Mouse (Mus musculus) activated CD4-positive, CD25-positive, alpha-beta regulatory T cell, adult 4 months (primary cell): ENCODE measurements around the gene Slc23a2. TPM values are rescaled to one million over a fixed set of nuclear protein-coding genes. Genes with fewer than 3 reads are reported as not detected.

ENCODE experiments used
- ATAC-seq: one replicate; pipeline ENCODE4 v1.8.0; 2017
- polyA plus RNA-seq, 2 experiments: library from polyadenylated mRNA; unstranded; fragments of 100-300 nt; shearing (Covaris generic); gene quantifications; one replicate each; pipeline ENCODE4 v1.2.1; 2017

Slc23a2 gene
- polyA plus RNA-seq, 2 experiments from 2014 or later: 9.8 to 11.1 TPM

- ATAC-seq: no peak
Observed at GRCm38 (mm10) chr2:132044320-132045274, 100.3 kb downstream of the Slc23a2 start.

DNA sequence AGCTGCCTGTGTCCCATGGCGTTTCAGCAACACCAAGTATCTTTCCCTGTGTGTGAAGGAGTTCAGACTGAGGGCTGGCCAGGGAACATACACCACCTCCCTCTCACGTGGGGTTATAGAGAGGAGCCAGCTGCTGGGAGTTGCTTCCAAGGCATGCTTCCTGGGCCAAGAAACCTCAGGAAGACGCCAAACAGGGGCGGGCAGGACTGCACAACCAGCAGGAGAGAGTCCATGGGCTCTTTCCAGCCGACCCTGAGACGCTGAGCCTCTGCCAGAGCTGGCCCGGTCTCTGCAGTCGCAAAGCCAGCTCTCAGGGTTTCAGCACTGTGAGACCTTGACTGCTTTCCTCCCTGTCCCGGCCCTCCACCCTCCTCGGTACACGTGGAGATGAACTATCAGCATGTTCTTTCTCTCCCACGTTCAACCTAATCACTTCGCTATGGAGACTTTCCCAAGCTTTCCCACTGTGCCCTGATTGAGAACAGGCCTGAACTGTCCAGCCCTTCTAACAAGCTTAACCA is 101.7 kb downstream of the Slc23a2 start:
- ATAC-seq: no peak

GRCm38 (mm10) chr2:132039894-132040293 is 105.0 kb downstream of the Slc23a2 start:
- ATAC-seq: peak; percentile 62

DNA sequence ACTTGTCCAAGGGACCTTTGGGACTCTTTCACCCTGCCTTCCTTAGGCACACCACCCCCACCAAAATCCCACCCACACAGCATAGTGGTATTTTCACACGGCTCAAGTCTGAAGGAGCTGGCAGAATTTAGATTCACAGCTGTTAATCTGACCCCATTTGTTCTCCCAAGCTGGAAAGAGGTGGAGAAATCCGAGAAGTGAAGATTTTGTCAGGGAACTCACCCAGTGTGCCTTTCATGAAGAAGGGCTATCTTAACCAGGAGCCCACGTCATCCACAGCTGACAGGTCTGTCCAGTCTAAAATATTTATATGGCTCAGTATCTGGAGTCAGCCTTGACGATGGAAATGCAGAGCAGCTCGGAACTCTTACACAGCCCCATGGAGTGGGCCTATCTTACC is 108.6 kb downstream of the Slc23a2 start:
- no peak for ATAC-seq

DNA sequence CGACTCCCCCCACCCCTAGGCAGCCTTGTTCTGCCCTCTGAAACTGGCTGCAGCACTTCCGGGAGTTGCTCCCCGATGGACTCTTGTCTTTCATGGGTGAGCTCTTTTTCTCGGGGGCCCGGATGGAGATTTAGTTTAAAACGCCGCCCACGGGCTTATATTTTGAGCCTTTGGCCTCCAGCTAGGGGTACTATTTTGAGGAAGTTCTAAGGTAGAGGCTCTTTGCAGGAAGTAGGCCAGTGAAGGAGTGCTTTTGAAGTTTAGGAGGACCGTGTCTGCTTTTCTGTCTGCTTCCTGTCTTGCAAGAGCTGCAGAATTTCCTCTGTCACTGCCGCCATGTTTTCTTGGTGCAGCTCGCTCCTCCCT is 109.5 kb downstream of the Slc23a2 start:
- peak; percentile 85 for ATAC-seq

DNA sequence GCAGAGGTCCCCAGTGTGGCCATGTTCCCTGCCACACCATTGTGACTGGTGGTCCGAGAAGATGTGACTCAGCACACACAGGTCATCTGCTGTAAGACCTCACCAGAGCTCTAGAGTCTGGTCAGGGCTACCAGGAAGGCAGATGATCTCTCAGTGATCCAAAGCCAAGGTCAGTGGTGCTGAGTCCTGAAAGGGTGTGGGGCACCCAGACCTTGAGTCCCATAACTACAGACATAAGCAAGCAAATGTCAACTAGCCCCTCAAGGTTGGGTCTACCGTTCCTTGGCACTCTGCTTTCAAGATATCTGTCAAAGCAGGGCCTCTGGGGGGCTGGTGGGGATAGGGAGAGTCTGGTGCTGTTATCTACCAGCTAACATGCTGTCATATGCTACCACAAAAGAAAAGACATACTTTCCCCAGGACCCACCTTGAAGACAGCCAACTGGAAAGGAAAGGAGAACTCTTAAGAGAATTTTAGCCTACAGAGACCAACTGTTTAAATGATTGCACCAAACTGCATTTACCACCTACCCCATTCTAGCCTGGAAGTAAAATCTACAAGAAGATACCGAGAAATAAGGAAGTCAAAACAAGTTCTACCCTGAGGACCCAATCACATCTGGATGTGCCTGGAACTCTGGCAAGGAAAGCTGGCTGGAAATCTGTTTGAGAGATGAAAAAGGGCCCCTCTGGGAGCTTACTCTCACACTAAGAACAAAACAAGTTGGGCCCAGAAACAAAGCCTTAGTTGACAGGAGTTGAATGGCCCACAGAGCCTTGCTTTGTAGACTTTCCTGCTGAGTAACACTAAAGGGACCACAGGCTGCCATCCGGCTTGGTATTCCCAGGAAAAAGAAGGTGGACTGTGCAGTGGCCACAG is 110.1 kb downstream of the Slc23a2 start:
- no peak for ATAC-seq

- ATAC-seq: no peak
Observed at GRCm38 (mm10) chr2:132031364-132032095, 113.4 kb downstream of the Slc23a2 start.

DNA sequence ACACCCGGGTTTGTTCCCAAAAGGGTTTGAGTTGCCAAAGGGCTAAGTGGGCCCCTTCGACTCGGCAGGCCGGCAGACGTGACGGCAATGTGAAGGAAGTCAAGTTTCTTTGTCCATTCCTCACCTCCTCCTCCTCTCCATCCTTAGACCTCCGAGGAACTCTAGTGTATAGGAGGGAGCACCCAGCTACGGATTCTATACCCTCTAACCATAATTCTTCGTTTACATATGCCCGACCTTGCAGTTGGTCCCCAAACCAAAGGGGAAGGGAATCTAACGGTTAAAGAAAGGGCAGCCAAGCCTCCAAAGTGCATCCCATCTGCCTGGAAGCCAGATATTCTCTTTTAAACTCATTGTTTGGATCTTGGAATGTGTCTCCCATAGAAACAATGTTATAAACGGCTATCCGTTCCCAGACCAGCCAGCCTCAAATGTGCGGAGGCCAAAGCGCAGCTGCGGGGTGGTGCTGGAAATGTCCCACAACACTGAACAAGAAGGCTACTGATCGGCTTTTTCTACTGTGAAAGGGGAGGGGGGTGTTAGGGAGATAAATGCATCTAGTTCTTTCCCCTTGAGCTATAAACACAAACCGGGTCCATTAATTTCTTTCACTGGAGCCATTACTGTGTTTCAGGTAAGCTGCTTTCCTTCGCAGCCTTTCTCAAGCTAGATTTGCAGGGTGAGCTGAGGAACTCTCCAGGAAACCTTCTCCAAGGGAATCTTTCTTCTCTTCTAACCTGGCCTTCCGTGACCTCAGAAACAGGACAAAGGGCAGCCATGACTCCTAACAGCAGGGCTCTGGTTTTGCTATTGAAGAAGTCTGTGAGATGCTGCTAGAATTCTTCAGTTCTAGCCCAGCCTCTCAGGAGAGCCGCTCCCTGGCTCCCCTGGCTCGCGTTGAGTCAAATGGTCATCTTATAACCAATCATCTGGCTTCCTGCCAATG is 114.2 kb downstream of the Slc23a2 start:
- ATAC-seq: no peak

GRCm38 (mm10) chr2:132029646-132030417 is 115.1 kb downstream of the Slc23a2 start, which contains the start of gene Rassf2:
Gene Rassf2 (minus strand): TSS chr2:132030258.
- ATAC-seq: peak; percentile 74

DNA sequence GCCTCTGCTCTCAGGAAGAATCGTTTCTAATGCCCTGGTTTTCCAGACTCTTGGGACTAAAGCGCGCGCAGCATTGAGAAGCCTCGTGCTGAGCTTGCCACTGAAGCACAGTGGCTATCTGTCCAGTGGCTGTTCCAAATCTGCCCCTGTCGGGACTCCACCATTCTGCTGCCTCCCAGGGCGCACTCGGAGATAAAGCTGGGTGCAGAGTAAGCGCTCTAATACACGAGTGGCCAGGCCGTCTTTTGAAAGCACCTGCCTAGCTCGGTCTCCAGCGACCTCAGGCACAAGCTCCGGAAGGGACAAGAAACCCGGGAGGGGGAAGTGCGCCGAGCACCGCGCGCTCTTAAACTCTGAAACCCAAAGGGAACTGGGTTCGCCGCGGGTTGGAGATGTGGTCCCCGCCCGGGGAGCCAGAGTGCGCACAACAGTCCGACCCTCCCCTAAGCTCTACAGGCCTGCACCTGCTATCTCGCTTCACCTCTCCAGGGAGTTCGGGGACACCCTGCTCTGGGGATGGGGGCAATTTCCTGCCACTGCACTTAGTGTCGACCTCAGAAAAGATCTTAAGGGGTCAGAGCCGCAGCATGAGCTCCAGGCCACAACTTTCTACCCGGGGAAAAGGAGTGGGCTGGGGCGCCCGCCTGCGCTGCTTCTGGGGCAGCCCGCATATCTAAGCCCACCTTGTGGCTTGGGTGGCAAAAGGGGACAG is 115.9 kb downstream of the Slc23a2 start:
- ATAC-seq: peak; percentile 41

- no peak for ATAC-seq
Observed at GRCm38 (mm10) chr2:132028107-132028506, 116.8 kb downstream of the Slc23a2 start.

GRCm38 (mm10) chr2:132027366-132027765 is 117.5 kb downstream of the Slc23a2 start:
- no peak for ATAC-seq

- ATAC-seq: no peak
Observed at GRCm38 (mm10) chr2:132024028-132024427, 120.9 kb downstream of the Slc23a2 start.

DNA sequence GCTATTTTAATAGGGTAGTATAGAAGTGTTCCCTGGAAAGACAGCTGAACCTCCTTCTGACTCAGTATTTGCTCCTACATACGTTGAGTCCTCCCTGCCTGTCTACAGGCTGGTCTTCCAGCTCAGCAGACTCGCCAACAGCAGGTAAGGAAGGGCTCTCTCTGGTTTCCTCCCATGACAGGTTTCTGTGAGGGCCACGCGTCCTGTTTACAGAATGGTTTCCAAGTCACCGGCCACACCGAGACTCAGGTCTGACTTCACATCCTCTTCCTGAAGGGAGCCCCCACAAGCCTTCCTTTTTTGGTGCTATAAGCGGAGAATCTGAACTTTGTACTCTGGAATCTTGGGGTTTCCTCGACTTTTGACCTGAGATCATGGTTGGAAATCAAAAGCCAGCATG is 122.3 kb downstream of the Slc23a2 start:
- peak; percentile 40 for ATAC-seq

- no peak for ATAC-seq
Observed at GRCm38 (mm10) chr2:132021616-132022015, 123.3 kb downstream of the Slc23a2 start.

DNA sequence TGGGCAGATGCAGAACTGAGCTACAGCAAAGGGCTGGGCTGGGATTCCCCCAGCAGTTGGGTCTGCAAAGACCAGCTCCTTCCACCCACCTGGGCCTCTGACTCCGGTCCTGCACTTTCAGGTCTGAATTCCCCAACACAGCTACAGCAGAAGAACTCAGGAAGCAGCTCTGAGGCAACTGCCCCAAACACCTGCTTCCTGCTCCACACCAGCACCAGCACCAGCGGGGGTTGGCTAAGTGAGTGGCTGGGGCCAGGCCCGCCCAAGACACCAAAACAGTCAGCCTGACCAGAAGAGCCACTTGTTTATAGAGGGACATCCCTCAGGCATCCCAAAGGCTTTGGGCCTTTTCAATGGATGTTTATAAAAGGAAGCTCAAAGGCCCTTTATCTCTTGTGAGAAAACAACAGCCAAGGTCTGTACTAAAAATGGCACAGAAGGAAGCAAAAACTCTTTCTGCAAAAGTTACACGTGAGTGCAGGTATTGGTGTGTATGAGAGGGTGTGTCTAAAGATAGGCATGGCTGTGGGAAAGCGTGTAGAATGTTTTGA is 123.8 kb downstream of the Slc23a2 start:
- ATAC-seq: peak; percentile 62

- ATAC-seq: no peak
Observed at GRCm38 (mm10) chr2:132020420-132020819, 124.5 kb downstream of the Slc23a2 start.

DNA sequence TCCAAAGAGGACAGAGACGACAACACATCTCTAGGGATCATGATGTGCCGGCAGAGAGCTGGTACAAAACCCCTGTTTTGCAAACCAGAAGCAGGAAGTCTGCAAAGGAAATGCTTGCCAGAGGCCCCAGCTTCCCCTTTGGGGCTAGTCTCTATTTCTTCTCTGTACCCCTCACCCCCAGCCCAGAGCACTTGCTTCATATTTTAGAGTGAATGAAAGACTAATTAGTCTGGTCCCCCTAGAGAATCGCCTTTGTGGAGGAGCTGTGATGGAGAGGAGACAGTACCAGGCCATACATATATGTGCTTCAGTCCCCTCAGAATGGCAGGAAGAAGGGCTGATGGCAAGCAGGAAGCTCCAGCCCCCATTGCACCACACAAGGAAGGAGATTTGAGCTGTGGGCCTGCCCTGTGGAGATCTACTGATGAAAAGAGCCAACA is 125.5 kb downstream of the Slc23a2 start:
- ATAC-seq: peak; percentile 30

DNA sequence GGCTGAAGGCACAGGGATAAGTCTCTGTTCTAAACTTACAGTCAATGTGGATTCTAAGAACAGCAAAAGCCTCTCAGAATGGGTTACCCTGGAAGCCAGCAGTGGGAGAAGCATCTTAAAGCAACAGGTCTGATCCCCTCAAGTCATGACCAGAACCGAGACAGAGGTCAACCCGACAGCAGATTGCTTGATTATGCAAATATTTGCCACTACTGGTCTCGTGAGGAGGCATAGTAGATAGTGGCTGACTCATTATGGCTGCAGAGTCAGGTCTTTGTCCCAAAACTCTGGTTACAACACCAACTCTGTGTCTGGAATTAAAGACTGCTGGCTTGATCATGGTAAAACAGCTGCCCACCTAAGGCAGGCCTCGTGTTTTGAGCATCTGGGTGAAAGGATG is 126.8 kb downstream of the Slc23a2 start:
- no peak for ATAC-seq
